Mouse (Mus musculus) embryonic fibroblast, embryonic 13.5 days (primary cell): ENCODE data around the gene Eppin.
"Not testable (repeated sequence)": the region's sequence is repeated elsewhere in the genome, so short reads cannot be mapped to it uniquely, and the experiment has no call there.

ENCODE experiments used
- CTCF ChIP-seq: IDR thresholded peaks from 2 replicates; pipeline ENCODE4 v1.5.1; 2011; ENCODE audit warnings: mild to moderate bottlenecking, control low read depth, low read length, moderate library complexity, borderline replicate concordance; ENCODE audit not compliant: insufficient read depth
- POLR2A ChIP-seq: IDR thresholded peaks from 2 replicates; pipeline ENCODE4 v1.6.1; 2011; ENCODE audit warnings: low read depth, mild to moderate bottlenecking, control low read depth, low read length, moderate library complexity

DNA sequence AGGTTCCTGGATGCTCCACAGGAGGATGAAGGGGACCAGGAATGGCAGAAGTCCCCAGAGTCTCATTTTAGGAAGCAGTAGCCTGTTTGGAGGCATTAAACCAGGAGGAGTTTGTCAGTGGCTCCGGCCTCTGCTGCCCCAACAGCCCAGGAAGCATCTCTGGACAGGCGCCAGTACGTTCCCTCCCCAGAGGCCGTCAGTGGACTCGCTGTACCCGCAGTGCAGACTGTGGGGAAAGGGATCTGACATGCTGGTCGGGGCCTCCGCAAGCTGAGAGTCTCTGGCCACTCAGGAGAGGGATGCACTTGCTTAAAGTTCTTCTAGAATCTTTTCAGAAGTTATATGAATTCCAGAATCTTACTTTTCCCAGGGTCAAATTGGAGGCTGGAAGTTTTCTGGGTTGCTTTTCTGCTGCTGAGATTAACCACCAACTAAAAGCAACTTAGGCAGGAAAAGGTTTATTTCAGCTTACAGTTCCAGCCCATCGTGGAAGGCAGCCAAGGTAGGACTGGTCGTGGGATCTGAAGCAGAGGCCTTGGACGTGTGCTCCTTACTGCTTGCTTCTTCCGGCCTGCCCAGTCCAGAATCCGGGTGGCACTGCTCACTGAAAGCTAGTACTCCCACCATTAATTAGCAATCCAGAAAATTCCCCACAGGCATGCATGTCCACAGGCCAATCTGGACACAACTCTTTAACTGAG lies 8.2 kb downstream of the Eppin start, which contains the start of gene Wfdc6a:
- TF ChIP-seq POLR2A, CTCF: not testable (repeated sequence)
